Mouse (Mus musculus): ENCODE results near the gene Spr.

GRCm38 (mm10) chr6:85154861-85155528, 17.4 kb upstream of the Spr start:
- TF ChIP-seq CTCF (conservative IDR thresholded peaks at IDR 0.05; ENCODE audit: insufficient read depth, insufficient read length, low read depth, low read length) (peak; percentile 59), POLR2A (IDR thresholded peaks at IDR 0.05; ENCODE audit: low read depth, low read length) (no peak)

Measured in kidney, adult 2 months (tissue).